Mouse (Mus musculus): Measurements from ENCODE around the gene Srsf3.
"Not testable (repeated sequence)": the region's sequence is repeated elsewhere in the genome, so short reads cannot be mapped to it uniquely, and the experiment has no call there.

The Srsf3 gene

GRCm38 (mm10) chr17:29019391-29019790 lies 13.0 kb upstream of the Srsf3 start:
- no peak for DNase-seq (ENCODE audit: low read depth)

DNA sequence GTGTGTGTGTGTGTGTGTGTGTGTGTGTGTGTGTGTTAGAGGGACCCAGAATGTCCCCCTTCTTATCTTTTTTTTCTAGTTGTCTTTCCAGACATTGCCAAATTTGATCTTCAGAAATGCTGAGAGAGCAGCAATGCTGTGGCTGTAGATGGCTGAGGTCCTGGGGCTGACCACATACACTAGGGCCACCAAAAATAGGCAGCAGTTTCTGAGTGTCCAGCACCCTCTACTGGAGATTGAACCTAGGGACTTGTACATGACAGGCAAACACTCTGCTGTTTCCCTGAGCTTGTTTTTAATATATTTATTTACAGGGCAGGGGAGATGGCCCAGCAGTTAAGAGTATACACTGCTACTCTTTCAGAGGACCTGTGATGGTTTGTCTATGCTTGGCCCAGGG lies 12.0 kb upstream of the Srsf3 start:
- peak; percentile 78 for DNase-seq (ENCODE audit: low read depth)

DNA sequence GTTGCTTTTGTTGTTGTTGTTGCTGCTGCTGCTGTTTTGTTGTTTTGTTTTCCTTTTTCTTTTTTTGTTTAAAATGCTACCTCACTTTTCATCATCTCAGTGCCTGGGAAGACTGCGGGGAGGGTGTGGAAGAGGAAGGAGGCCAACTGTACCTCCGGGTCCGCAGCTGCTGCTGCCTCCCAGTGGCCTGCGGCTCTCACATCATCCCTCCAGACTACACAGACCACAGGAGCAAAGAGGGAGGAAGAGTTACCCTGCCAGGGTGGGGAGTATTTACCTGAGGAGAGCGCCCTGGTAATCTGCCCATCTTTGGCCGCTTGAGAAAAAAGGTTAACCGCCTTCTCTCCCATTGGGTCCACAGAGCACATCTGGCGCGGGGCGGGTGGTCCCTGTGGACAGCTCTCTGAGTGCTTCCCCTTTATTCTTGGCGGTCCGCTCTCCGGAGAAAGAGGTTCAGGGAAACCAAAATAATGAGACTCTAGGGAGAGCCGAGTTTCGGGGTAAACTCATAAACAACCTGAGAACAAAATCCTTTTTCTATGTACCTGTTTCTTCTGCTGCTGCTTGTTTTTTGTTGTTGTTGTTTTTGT lies 10.1 kb upstream of the Srsf3 start:
- peak; percentile 47 for DNase-seq (ENCODE audit: low read depth)

DNA sequence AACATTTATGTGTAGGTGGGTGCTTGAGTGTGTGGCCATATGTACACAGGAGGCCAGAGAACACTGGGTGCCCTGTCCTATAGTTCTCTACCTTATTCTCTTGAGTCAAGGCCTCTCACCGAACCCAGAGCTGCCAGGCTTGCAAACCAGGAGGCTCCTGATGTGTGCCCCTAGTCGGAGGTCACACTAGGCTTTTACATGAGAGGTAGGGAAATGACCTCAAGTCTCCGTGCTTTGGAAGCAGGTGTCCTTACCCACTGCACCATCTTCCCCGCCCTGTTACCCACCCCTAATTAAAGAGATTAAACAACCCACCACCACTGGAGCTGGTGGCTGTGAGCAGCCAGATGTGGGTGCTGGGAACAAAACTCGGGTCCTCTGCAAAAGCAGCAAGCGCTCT lies 9.1 kb upstream of the Srsf3 start:
- DNase-seq (ENCODE audit: low read depth): no peak

- peak; percentile 46 for DNase-seq (ENCODE audit: low read depth)
Measured at GRCm38 (mm10) chr17:29024047-29024892, 8.2 kb upstream of the Srsf3 start.

DNA sequence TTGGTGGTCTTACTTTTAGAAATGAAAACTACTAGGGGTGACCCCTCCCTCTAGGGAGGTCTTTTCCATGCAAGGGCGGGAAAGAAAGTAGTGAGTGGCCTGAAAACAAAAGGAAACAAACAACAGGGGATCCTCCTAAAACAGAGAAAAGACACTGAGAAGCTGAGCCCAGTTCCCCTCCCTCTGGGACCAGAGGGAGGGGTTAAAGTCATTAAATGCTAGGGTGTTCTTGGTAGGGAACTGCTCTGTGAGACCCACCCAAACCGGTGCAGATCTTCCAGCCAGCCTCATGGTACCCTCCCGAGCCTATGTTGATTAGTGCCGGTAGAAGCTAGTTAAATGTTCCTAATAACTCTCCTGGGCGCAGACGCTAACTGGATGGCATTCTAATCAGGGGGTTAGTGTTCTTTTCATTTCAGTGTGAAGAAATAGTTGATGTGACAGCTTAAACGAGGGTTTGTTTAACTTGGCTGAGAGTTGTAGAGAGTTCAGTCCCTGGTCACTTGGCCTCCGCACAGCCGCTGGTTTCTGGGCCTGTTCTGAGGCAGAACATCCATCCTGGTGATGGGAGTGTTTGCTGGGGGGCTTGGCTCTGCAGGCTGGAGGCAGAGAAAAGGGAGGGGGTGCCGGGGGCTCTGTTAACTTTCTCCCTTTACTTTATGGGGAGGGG lies 7.4 kb upstream of the Srsf3 start:
- DNase-seq (ENCODE audit: low read depth): no peak

DNA sequence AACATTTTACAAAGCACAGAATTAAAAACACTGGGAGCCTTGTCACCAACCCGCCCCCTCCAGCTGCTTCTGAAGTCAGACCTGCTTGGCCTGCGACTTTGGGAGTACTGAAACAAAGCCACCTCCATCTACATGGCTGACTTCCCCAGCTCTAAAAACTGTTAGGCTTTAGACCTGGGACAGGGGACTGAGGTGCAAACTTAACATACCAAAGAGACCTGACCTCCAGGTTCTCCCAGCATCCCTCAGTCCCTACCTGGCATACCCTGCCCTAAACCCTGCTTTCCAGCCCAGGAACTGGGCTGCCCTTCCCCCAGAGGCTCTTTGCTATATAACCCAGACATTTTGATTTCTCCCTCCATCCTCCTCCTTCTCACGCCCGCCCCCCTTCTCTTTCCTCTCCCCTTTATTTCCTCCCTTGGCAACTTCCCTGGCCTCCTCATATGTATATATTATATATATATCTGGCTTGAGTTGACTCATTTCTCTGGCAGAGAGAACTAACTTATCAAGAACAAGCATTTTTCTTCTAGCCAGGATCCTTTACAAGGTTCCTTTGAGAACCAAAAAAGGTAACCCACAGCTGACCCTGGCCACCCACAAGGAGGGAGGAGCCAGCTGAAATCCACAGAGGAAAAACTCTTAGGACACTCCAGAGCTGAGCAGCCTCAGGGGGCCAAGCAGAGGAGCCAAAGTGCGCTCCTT lies 5.6 kb upstream of the Srsf3 start:
- no peak for DNase-seq (ENCODE audit: low read depth)

GRCm38 (mm10) chr17:29030321-29031034 lies 1.9 kb upstream of the Srsf3 start:
- DNase-seq (ENCODE audit: low read depth): peak; percentile 77

DNA sequence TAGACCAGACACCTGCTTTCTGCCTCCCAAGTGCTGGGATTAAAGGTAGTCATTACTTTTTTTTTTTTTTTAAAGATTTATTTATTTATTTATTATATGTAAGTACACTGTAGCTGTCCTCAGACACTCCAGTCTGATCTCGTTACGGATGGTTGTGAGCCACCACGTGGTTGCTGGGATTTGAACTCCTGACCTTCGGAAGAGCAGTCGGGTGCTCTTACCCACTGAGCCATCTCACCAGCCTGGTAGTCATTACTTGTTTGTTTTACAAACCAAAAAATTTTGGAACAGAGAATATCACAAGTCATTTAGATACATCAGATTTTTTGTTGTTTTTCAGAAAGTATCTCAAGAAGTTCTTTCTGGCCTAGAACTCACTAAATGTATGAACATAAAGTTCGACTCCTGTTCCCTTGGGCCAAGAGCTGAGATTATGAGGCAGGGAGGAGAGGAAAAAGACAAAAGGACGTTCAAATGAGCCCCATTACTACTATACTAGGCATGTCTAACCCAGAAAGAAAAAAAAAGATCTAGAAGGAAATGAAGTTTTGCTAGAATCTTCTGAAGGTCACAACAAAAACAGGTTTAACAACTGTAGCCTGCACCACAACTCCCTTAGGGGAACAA lies 1.2 kb upstream of the Srsf3 start:
- DNase-seq (ENCODE audit: low read depth): not testable (repeated sequence)

- DNase-seq (ENCODE audit: low read depth): peak; percentile 80
Measured at GRCm38 (mm10) chr17:29031771-29032273, 606 bp upstream of the Srsf3 start.

DNA sequence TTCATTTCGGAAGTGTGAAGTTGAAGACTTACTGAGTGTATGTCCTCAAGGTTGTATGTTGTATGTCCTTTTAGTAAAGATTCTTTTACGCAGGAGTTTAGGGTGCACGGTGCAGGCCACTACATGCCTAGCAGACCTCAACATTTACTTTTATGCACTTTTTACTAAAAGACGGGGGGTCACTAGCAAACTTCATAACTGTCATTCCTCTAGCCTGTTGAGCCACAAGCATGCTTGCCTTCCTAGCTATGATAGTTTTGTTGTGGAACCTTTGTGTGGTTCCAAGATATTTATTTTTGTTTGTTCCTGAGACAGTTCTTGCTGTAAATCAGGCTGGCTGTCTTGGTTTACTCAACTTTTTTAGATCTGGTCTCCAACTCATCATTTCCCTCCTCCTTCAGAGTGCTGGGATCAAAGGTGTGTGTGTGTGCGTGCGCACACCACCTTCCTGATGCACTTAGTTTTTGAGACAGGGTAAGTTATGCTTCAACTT lies 1.2 kb downstream of the Srsf3 start:
- DNase-seq (ENCODE audit: low read depth): no peak

- peak; percentile 53 for DNase-seq (ENCODE audit: low read depth)
Measured at GRCm38 (mm10) chr17:29034264-29034663, 1.8 kb downstream of the Srsf3 start.

GRCm38 (mm10) chr17:29035506-29035905 lies 3.1 kb downstream of the Srsf3 start:
- DNase-seq (ENCODE audit: low read depth): no peak

DNA sequence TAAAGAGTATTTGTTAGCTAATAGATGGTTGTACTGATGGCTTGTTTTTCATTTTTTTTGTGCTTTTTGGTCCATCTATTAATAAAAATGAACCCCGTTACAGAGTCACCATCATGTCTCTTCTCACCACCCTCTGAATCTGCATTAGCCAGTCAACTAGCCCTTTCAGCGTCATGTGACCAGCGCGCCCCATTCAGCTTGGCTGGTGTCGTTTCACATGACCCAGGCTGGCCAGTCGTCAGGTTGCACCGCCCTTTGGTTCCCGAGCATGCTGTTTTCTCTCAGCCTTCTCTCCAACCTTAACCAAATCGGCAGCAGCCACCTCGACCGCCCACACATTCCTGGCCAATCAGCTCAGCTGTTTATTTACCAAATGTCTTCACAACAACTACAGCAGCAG lies 6.9 kb downstream of the Srsf3 start:
- DNase-seq (ENCODE audit: low read depth): no peak

GRCm38 (mm10) chr17:29041632-29042031 lies 9.2 kb downstream of the Srsf3 start:
- DNase-seq (ENCODE audit: low read depth): not testable (repeated sequence)

GRCm38 (mm10) chr17:29042569-29042968 lies 10.1 kb downstream of the Srsf3 start:
- peak; percentile 72 for DNase-seq (ENCODE audit: low read depth)

DNA sequence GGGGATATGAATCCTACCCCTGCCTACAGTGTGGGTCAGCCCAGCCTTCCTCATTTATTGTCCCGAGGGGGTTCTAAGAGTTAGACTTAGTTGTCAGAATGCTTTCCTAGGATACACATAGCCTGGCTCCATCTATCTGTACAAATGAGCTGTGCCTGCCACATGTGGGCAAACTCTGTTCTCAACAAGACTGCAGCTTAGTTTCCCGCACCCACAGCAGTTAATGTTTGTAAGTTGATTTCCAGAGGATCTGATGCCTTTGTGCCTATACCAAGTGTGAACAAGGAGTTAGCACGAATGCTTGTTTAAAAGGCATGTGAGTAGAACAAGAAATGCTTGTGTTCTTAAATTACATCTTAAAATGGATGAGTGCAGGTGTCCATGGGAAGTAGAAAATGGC lies 11.2 kb downstream of the Srsf3 start:
- DNase-seq (ENCODE audit: low read depth): peak; percentile 36

DNA sequence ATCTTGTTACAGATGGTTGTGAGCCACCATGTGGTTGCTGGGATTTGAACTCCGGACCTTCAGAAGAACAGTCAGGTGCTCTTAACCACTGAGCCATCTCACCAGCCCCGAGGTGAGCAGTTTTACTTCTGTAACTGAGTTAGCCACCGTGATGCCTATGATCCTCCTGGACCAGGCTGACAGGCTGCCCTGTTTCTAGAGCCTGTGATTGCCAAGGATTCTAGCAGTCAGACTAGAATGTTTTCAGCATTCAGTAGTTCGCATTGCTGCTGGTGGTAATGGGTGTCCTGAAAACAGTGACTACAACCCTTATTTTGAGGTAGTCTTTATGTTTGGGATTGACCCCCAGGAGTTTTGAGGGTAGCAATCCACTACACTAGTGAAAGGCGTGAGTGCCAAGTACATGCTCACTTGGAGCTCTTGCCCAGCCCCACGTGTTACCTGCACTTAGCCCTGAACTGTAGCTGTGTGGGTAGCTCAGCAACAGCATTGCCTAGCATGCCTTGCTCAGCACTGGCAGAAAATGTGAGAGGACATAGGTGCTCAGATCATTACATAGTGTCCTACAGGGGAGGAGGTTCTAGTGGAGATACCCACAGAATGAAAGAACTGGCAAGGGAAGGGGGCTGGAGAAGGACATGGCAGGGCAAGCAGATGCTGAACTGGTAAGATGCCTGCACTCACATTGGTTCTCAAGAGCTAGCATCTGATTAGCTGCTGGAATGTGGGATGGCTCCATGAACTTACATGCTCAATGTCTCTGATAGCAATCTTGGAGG lies 11.9 kb downstream of the Srsf3 start:
- DNase-seq (ENCODE audit: low read depth): peak; percentile 34

DNA sequence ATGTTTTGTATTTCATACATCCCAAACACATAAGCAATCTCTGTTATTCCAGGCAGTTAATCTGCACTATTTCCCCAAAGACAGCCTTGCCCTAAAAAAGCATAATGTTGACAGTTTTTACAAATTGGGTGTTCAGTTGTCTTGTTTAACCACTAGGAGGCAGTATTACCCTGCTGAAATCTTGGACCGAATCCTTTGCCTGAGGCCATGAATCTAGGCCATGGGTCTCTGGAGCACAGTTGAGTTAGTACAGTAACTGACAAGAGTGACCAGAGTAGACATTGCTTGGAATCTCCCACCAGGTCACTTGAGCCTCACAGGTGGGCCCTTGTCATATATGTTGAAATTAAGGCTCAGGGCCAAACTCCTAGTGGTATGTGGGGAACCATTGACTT lies 12.5 kb downstream of the Srsf3 start:
- DNase-seq (ENCODE audit: low read depth): peak; percentile 78
